Mouse (Mus musculus) megakaryocyte-erythroid progenitor cell, adult 5-6 weeks (primary cell): ENCODE measurements around the gene Trp53. TPM values are rescaled to one million over a fixed set of nuclear protein-coding genes. Genes with fewer than 3 reads are reported as not detected.

Experiments
- ATAC-seq: replicated peaks from 2 replicates; pipeline ENCODE4 v1.8.0; 2016; ENCODE audit warnings: mild to moderate bottlenecking, inconsistent platforms; ENCODE audit not compliant: severe bottlenecking, poor library complexity, low FRiP score, low TSS enrichment
- total RNA-seq, 2 experiments: library from RNA; stranded (forward) in 1 of 2; stranded (reverse) in 1 of 2; fragments of 200-1000, 215-1000 nt in 1 of 2; fragments of >200 nt in 1 of 2; fragmentation: Nextera tagmentation in 1 of 2; gene quantifications; 2 replicates each; pipeline ENCODE4 v1.2.3; 2014 to 2017

Trp53 gene
- total RNA-seq, 2 experiments from 2014 or later: 109 to 348 TPM

GRCm38 (mm10) chr11:69559851-69560765 lies 20.1 kb upstream of the Trp53 start, which contains the start of gene Efnb3:
Gene Efnb3, minus strand, starts transcription at chr11:69560205.
- ATAC-seq: no peak

GRCm38 (mm10) chr11:69560896-69561854 lies 19.0 kb upstream of the Trp53 start:
- no peak for ATAC-seq

GRCm38 (mm10) chr11:69563373-69563772 lies 16.8 kb upstream of the Trp53 start:
- ATAC-seq: no peak

- ATAC-seq: no peak
These were observed 15.8 kb upstream of the Trp53 start for GRCm38 (mm10) chr11:69564391-69564790.

GRCm38 (mm10) chr11:69565131-69565530 lies 15.0 kb upstream of the Trp53 start:
- no peak for ATAC-seq

DNA sequence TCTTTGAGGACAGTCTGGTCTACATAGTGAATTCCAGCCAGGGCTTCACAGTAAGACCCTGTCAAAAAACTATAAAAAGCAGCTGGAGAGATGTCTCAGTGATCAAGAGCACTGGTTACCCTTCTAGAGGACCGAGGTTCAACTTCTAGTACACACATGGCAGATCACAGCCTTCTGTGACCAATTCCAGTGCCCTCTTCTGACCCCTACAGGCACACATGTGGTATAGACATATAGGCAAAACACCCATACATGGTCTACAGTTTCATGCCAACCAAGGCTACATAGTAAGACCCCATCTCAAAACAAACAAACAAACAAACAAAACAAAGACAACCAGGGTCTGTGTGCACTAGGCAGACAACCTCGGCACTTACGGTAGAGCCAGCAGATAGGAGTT lies 4.9 kb upstream of the Trp53 start:
- 0 out of 2 replicates have a peak, but pooled peaks have one; percentile 24 for ATAC-seq

DNA sequence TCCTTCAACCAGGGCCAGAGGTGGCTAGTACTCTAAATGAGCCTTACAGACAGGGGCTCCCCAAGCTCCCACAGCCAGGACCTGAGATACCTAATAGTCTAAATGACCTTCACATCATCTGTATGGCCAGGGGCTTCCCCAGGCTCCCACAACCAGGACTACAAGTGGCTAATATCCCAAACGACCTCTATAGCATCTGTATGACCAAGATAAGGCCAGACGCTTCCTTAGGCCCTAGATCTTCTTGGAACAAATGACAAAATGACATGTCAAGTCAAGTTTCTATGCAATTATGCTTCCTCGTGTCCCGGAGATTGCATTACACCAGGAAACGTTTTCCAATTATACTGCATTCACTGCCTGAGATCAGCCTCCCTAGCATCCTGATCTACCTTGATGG lies 3.9 kb upstream of the Trp53 start:
- no peak for ATAC-seq

DNA sequence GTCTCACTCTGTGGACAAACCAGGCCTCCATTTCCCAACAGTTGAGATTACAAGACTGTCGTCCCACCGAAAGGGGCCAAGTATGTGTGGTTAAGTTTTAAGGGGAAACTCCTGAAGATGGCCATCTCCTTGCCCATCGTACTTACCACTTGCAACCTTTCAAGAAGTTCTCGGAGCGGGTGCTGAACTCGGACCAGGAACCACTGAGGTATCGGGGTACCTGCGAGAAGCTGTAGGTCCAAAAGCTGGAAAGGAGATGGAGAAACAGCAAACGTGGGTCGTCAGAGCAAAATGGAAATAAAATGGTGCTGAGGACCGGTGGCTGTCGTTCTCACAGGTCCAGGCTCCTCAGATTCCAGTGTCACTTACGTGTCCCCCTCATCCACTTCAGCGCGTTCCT lies 1.9 kb upstream of the Trp53 start:
- no peak for ATAC-seq

DNA sequence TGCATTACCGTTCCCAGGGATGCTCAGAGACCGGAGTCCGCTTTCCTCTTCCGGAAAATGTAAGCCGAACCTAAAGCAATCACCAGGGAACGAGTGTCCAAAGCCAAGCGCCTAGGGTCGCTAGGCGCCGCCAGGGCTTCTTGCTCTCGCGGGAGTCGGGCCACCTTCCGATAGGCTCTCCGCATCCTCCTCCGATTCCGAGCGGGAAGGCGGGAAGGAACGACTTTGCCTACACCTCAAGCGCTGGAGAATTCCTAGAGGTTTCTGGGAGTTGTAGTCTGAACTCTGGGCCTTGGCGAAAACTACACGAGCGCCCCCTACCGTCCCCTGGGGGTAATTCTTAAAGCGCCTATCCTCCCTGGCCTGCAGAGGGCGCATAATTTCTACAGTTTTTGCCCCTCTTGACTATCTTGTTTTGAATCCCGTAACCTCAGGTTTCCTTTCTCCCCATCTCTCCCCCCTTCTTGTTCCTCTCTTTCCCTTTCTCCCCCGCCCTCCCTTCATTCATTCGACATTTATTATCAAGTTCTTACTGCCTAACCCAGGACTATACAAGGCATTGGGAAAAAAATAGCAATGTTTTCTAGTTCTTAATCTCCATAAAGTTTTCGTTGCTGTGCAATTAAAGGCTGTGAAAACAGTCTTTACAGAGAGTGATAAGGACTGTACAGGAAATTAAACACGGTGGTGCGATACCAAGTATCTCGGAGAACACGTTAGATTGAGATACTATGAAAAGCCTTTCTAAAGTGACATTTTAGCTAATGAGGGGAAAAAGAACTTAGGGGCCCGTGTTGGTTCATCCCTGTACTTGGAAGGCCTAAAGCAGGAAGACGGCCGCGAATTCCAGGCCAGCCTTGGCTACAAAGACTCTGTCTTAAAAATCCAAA lies 786 bp upstream of the Trp53 start:
- ATAC-seq: peak; percentile 68

DNA sequence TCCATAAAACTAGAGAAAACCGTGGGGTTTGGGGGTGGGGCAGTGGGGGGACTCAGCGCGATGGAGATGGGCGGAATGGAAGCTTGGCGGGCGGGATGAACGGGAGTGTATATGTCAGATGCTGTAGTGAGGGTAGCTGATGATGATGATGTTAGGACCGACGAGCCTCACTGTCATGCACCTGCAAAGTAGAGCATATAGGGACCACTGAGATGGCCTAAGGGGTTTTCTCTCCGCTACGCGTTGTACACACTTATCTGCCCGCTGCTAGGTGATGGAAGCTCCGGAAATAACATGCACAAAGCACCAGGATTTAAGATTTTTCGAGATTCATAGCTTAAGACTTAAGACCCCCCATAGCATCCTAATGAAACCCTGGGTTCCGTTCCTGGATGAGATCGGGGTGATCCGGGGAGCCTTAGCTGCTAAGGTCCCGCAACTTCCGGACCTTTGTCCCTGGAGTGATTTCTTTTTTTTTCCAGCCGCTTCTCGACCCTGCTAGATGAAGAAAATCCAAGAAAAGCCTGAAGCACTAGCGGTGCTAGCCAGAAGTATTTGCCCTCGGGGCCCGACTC lies 500 bp downstream of the Trp53 start:
- ATAC-seq: no peak

DNA sequence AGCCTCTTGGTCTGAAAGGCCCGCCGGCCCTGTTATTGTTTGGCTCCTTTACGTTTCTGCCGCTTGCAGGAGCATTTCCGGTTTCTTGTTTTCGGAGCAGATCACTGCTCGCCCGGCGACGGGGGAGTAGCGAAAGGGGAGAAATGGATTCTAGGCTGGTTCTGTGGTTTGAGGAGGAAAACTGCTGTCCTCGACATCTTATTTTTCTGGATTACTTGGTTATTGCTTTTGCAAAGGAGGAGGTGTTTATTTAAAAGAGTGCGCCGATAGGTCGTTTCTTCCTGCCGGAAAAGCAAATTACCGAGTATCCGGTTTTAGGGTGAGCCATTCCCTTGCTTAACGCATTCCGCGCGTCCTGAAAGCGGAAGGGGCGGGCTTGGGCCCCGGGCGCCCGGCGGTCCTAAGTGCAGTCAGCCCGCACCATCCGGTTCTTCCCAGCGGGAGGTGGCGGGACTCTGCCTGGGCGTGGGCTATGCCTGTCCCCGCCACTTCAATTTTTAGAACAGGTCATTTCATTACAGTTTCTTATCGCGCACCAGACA lies 1.1 kb downstream of the Trp53 start:
- peak; percentile 60 for ATAC-seq

- no peak for ATAC-seq
These were observed 1.7 kb downstream of the Trp53 start for GRCm38 (mm10) chr11:69581814-69582213.

DNA sequence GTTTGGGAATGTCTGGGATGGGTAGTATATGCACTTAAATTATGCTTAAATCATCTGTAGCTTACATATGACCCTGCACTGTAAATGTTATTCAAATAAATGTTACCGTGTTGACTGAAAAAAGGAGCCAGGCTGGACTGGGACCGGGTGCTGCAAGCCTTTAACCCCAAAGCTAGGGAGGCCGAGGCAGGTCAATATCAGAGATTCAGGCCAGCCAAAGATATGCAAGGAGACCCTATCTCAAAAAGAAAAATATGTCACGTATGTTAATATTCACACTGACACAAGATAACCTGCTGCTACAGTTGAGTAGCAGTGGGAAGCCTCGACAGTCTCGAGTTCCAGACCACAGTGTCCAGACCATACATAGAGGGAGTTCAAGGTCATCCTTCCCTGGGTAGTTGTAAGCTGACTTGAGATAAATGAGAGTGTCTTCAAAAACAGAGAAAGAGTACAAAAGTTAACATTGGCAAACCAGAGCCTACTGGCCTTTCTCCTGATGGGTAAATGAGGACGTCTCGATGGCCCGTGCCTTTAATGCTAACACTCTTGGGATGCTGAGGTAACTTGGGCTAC lies 2.2 kb downstream of the Trp53 start:
- no peak for ATAC-seq

DNA sequence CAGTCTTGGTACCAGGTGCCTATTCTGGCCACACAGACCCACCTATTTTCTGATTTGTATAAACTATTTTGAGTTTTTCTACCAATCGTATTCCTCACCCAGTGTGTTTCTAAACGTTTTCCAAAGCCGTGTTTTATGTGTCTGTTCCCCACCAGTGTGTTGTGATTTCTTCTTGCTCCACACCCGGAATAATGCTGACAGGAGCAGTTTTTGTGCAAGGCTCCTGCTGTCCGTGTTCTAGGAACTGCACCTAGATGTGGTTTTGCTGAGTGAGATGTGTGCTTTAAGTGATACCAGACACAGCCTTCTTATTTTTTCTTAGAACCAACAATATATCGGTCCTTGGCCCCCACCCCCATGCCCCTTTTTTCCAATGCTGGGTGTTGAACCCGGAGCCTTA lies 3.8 kb downstream of the Trp53 start:
- ATAC-seq: no peak

DNA sequence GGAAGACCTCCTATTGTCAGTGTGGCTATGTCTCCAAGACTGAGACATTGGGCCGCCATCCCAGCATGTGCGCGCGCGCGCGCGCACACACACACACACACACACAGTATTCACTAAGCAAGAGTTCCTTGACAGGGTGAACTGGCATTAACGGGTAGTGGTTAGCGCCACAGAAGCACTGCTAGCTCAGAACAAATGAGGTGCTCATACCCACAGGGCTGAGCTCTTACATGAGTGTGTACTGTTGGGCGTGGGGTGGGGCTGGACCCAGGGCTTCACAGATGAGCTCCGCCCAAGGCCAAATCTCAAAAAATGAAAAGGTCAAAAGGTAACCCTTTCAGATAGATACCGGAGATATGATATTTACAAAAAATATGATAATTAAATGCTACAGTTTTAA lies 4.8 kb downstream of the Trp53 start:
- ATAC-seq: no peak

GRCm38 (mm10) chr11:69585718-69586325 lies 5.7 kb downstream of the Trp53 start:
- peak; percentile 80 for ATAC-seq

DNA sequence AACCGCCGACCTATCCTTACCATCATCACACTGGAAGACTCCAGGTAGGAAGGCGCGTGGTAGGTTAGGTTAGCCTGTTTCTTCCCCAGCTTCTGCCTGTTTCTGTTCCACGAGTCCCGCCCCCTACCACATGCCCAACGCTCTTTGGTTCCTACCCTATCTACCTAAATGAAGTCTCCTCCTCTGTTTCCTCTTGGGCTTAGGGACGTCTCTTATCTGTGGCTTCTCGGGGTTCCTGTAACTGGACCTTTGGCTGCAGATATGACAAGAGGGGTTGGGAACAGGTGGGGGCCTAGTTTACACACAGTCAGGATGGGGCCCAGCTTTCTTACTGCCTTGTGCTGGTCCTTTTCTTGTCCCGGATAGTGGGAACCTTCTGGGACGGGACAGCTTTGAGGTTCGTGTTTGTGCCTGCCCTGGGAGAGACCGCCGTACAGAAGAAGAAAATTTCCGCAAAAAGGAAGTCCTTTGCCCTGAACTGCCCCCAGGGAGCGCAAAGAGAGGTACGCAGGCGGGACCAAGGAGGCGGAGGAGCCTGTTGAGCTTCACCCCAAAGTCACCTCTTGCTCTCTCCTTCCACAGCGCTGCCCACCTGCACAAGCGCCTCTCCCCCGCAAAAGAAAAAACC lies 9.2 kb downstream of the Trp53 start:
- peak; percentile 53 for ATAC-seq
